10 mouse cellular contexts compared by ENCODE assay signal in genomic region chr2:166857118-166857517, GRCm38 (mm10). TPM values are rescaled to one million over a fixed set of nuclear protein-coding genes. Genes with fewer than 3 reads are reported as not detected.
DNase-seq lines count a peak whose midpoint lies in the region; ATAC-seq and TF ChIP-seq lines count a peak whose summit lies in the region.
"Had no signal": no experiment of that assay in that cellular context is flagged by ENCODE, and none has a peak within 500 bp of the region (broad histone marks: within the 10 kb centered on the region; RNA-seq: fewer than 3 reads in every experiment).

No protein-coding gene starts in this region.

- no peak for ATAC-seq in limb, embryonic 11.5 days (ENCODE audit: insufficient number of reproducible peaks, low FRiP score, low TSS enrichment, low read depth)

- H3K27ac ChIP-seq in limb, embryonic 11.5 days (replicated peaks; ENCODE audit: low read depth, low read length): no peak overlapping the region
- H3K27ac ChIP-seq in limb, embryonic 10.5 days: no peak overlapping the region
- H3K27ac ChIP-seq in ES-E14 (ENCODE audit: insufficient read depth, low read depth, low read length, poor library complexity, severe bottlenecking): no peak overlapping the region
- H3K27ac ChIP-seq: embryonic facial prominence, embryonic 13.5 days; macrophage had no signal

- in situ Hi-C loops in ES-E14 (cut with MboI; ENCODE audit: low sequenced_read_pairs in 2 of 2, unreplicated experiment in 2 of 2): no loop called here

- H3K4me1 ChIP-seq in limb, embryonic 11.5 days (ENCODE audit: control insufficient read depth, insufficient read depth, low read length): no peaks in the 10 kb centered on the region
- no peaks in the 10 kb centered on the region for H3K4me1 ChIP-seq in limb, embryonic 10.5 days
- H3K4me1 ChIP-seq in ES-E14 (ENCODE audit: control insufficient read depth in 2 of 2, insufficient read depth in 2 of 2, low read length in 2 of 2, poor library complexity in 1 of 2): no peaks in the 10 kb centered on the region
- H3K4me1 ChIP-seq: embryonic facial prominence, embryonic 13.5 days had no signal

- peak; percentile 25 for DNase-seq in limb, embryonic 11.5 days (ENCODE audit: low spot score)
- DNase-seq in limb, embryonic 10.5 days (ENCODE audit: low spot score): no peak
- peak; percentile 37 for DNase-seq in ES-E14 (ENCODE audit: low read depth, low spot score)
- peak; percentile 32 for DNase-seq in c-Kit-negative CD71-positive TER-119-positive erythroid progenitor cells, embryonic 14.5 days (ENCODE audit: low read depth, low spot score)
- DNase-seq in naive thymus-derived CD4-positive, alpha-beta T cell, adult 2 months (ENCODE audit: low read depth): peak; percentile 38
- no peak for DNase-seq in right cerebral cortex, adult 2 months (ENCODE audit: low spot score in 2 of 2)
- no peak for DNase-seq in frontal cortex, postnatal 14 days (ENCODE audit: low spot score in 2 of 2)
- no peak for DNase-seq in gastrocnemius, postnatal 10 days

- H3K36me3 ChIP-seq in limb, embryonic 11.5 days (ENCODE audit: control insufficient read depth, insufficient read depth, low read length): peaks cover 15% of the 10 kb centered on the region
- peaks cover 90% of the 10 kb centered on the region for H3K36me3 ChIP-seq in limb, embryonic 10.5 days
- peaks cover 40% of the 10 kb centered on the region for H3K36me3 ChIP-seq in ES-E14 (ENCODE audit: control insufficient read depth, insufficient read depth, low read length, poor library complexity, severe bottlenecking)

- no peak overlapping the region for H3K9ac ChIP-seq in limb, embryonic 11.5 days (ENCODE audit: low read length)
- no peak overlapping the region for H3K9ac ChIP-seq in ES-E14 (ENCODE audit: insufficient read depth, low read depth, low read length, poor library complexity, severe bottlenecking)
- H3K9ac ChIP-seq: embryonic facial prominence, embryonic 13.5 days had no signal

- 88% methylated on average over 2 of the region's 2 CpGs for WGBS in limb, embryonic 11.5 days
- WGBS in limb, embryonic 10.5 days: 86% methylated on average over 2 of the region's 2 CpGs

- no peaks in the 10 kb centered on the region for H3K27me3 ChIP-seq in limb, embryonic 11.5 days (ENCODE audit: control insufficient read depth, insufficient read depth, low read length)
- no peaks in the 10 kb centered on the region for H3K27me3 ChIP-seq in limb, embryonic 10.5 days (ENCODE audit: low read depth, poor library complexity, severe bottlenecking)
- H3K27me3 ChIP-seq: embryonic facial prominence, embryonic 13.5 days had no signal

- H3K4me2 ChIP-seq in limb, embryonic 11.5 days (ENCODE audit: low read depth, severe bottlenecking): no peak overlapping the region
- H3K4me2 ChIP-seq: embryonic facial prominence, embryonic 13.5 days had no signal

- peaks cover 2% of the 10 kb centered on the region; the same call in 1 of the 2 replicates for H3K9me3 ChIP-seq in limb, embryonic 11.5 days (ENCODE audit: control insufficient read depth, low read length)
- no peaks in the 10 kb centered on the region for H3K9me3 ChIP-seq in limb, embryonic 10.5 days (replicated peaks)
- no peaks in the 10 kb centered on the region for H3K9me3 ChIP-seq in ES-E14 (ENCODE audit: control insufficient read depth, insufficient read depth, low read depth, low read length)
- H3K9me3 ChIP-seq: embryonic facial prominence, embryonic 13.5 days had no signal

- no peak overlapping the region for H3K4me3 ChIP-seq in limb, embryonic 11.5 days (ENCODE audit: low read depth, low read length)
- no peak overlapping the region for H3K4me3 ChIP-seq in limb, embryonic 10.5 days
- no peak overlapping the region for H3K4me3 ChIP-seq in ES-E14 (ENCODE audit: insufficient read depth in 1 of 2, low read depth in 1 of 2, low read length in 2 of 2, poor library complexity in 1 of 2, severe bottlenecking in 1 of 2)
- H3K4me3 ChIP-seq: embryonic facial prominence, embryonic 13.5 days had no signal

TF ChIP-seq in ES-E14, 5 proteins besides CTCF, POLR2A, EP300 and RAD21:
- peak; percentile 31; the same call in 1 of the 2 replicates for TF ChIP-seq ZNF384 (IDR thresholded peaks at IDR 0.05; ENCODE audit: low read depth, low read length)
- TF ChIP-seq ZC3H11A (IDR thresholded peaks at IDR 0.05; ENCODE audit: borderline replicate concordance, low read depth, low read length): no peak
- no peak for TF ChIP-seq HCFC1 (IDR thresholded peaks at IDR 0.05; ENCODE audit: borderline replicate concordance, insufficient read depth, low read length)
- TF ChIP-seq MAFK (IDR thresholded peaks at IDR 0.05; ENCODE audit: insufficient read depth, low read depth, low read length): no peak
- TF ChIP-seq CHD2 (IDR thresholded peaks at IDR 0.05; ENCODE audit: low read depth, low read length): no peak

RNA-seq across cellular contexts. Expression of gene Cse1l, which starts 48.7 kb away (rescaled TPM):
- 224 and 226 TPM in 2 replicates for polyA plus RNA-seq in limb, embryonic 11.5 days (2014; fragmentation: Nextera tagmentation; extraction: Ambion mirVana)
- polyA plus RNA-seq in limb, embryonic 10.5 days (2016; fragmentation: Nextera tagmentation; extraction: Ambion mirVana): 211 and 223 TPM in 2 replicates
- 90.8 and 140 TPM in 2 replicates for total RNA-seq in ES-E14 (2012; rRNA removed)
- 10 to 100 TPM; 52.2 to 52.4 TPM for total RNA-seq in gastrocnemius, postnatal 10 days (2021)

RNA-seq across cellular contexts. Expression of gene Arfgef2, which starts 51.7 kb away (rescaled TPM):
- polyA plus RNA-seq in limb, embryonic 11.5 days (2014; fragmentation: Nextera tagmentation; extraction: Ambion mirVana): 4.8 and 5.7 TPM in 2 replicates
- 4.4 and 5.2 TPM in 2 replicates for polyA plus RNA-seq in limb, embryonic 10.5 days (2016; fragmentation: Nextera tagmentation; extraction: Ambion mirVana)
- total RNA-seq in ES-E14 (2012; rRNA removed): 23.6 and 24.2 TPM in 2 replicates
- total RNA-seq in gastrocnemius, postnatal 10 days (2021): 10 to 100 TPM; 18.8 to 22.8 TPM

Comparison
In these comparisons a context has a peak if more than half of its experiments do, and no peak if none do; other contexts are left out.
1. DNase-seq: peak in limb, embryonic 11.5 days (single experiment), ES-E14 (single experiment), c-Kit-negative CD71-positive TER-119-positive erythroid progenitor cells, embryonic 14.5 days (single experiment) and naive thymus-derived CD4-positive, alpha-beta T cell, adult 2 months (single experiment); none in limb, embryonic 10.5 days (single experiment), right cerebral cortex, adult 2 months (0 of 2), frontal cortex, postnatal 14 days (0 of 2) and gastrocnemius, postnatal 10 days (single experiment).